Mouse (Mus musculus): ENCODE results near the gene Zbtb25. TPM values are rescaled to one million over a fixed set of nuclear protein-coding genes. Genes with fewer than 3 reads are reported as not detected.

Gene Zbtb25
- polyA plus RNA-seq, 1 experiment from 2014 or later: 17.5 TPM

GRCm38 (mm10) chr12:76311227-76311626 lies 58.2 kb downstream of the Zbtb25 start:
- H3K27ac ChIP-seq (ENCODE audit: low read depth, low read length): no peak overlapping the region
- ATAC-seq (ENCODE audit: insufficient read depth, low FRiP score, low TSS enrichment) (no peak), DNase-seq (ENCODE audit: low spot score) (no peak)
- H3K4me1 ChIP-seq (ENCODE audit: control insufficient read depth, insufficient read depth, low read length): no peaks in the 10 kb centered on the region
- H3K9ac ChIP-seq (ENCODE audit: low read length): no peak overlapping the region
- H3K4me3 ChIP-seq (ENCODE audit: low read depth, low read length): no peak overlapping the region
- H3K27me3 ChIP-seq (ENCODE audit: control insufficient read depth, insufficient read depth, low read length): no peaks in the 10 kb centered on the region
- no peaks in the 10 kb centered on the region for H3K9me3 ChIP-seq (ENCODE audit: control insufficient read depth, low read length)
- 0 out of 2 replicates have a peak, but pooled peaks cover 2% of the 10 kb centered on the region for H3K36me3 ChIP-seq (ENCODE audit: control insufficient read depth, insufficient read depth, low read length)
- H3K4me2 ChIP-seq (ENCODE audit: low read depth): no peak overlapping the region
- 95% methylated on average over 9 of the region's 9 CpGs for WGBS

GRCm38 (mm10) chr12:76310633-76311032 lies 58.8 kb downstream of the Zbtb25 start:
- Histone ChIP-seq H3K27ac (ENCODE audit: low read depth, low read length) (no peak overlapping the region), H3K27me3 (ENCODE audit: control insufficient read depth, insufficient read depth, low read length) (no peaks in the 10 kb centered on the region), H3K9me3 (ENCODE audit: control insufficient read depth, low read length) (no peaks in the 10 kb centered on the region), H3K4me2 (ENCODE audit: low read depth) (no peak overlapping the region), H3K9ac (ENCODE audit: low read length) (no peak overlapping the region), H3K4me3 (ENCODE audit: low read depth, low read length) (no peak overlapping the region), H3K4me1 (ENCODE audit: control insufficient read depth, insufficient read depth, low read length) (no peaks in the 10 kb centered on the region), H3K36me3 (ENCODE audit: control insufficient read depth, insufficient read depth, low read length) (0 out of 2 replicates have a peak, but pooled peaks cover 2% of the 10 kb centered on the region)
- DNase-seq (ENCODE audit: low spot score) (no peak), ATAC-seq (ENCODE audit: insufficient read depth, low FRiP score, low TSS enrichment) (no peak)
- 64% methylated on average over 6 of the region's 6 CpGs for WGBS

GRCm38 (mm10) chr12:76310007-76310406 lies 59.4 kb downstream of the Zbtb25 start:
- H3K4me1 ChIP-seq (ENCODE audit: control insufficient read depth, insufficient read depth, low read length): no peaks in the 10 kb centered on the region
- 89% methylated on average over 6 of the region's 6 CpGs for WGBS
- no peaks in the 10 kb centered on the region for H3K9me3 ChIP-seq (ENCODE audit: control insufficient read depth, low read length)
- DNase-seq (ENCODE audit: low spot score): no peak
- H3K27me3 ChIP-seq (ENCODE audit: control insufficient read depth, insufficient read depth, low read length): no peaks in the 10 kb centered on the region
- H3K27ac ChIP-seq (ENCODE audit: low read depth, low read length): no peak overlapping the region
- H3K9ac ChIP-seq (ENCODE audit: low read length): no peak overlapping the region
- no peak overlapping the region for H3K4me3 ChIP-seq (ENCODE audit: low read depth, low read length)
- H3K4me2 ChIP-seq (ENCODE audit: low read depth): no peak overlapping the region
- ATAC-seq (ENCODE audit: insufficient read depth, low FRiP score, low TSS enrichment): no peak
- H3K36me3 ChIP-seq (ENCODE audit: control insufficient read depth, insufficient read depth, low read length): 0 out of 2 replicates have a peak, but pooled peaks cover 2% of the 10 kb centered on the region

- DNase-seq (ENCODE audit: low spot score) (no peak), ATAC-seq (ENCODE audit: insufficient read depth, low FRiP score, low TSS enrichment) (no peak)
- Histone ChIP-seq H3K27me3 (ENCODE audit: control insufficient read depth, insufficient read depth, low read length) (no peaks in the 10 kb centered on the region), H3K4me3 (ENCODE audit: low read depth, low read length) (no peak overlapping the region), H3K27ac (ENCODE audit: low read depth, low read length) (no peak overlapping the region), H3K36me3 (ENCODE audit: control insufficient read depth, insufficient read depth, low read length) (0 out of 2 replicates have a peak, but pooled peaks cover 2% of the 10 kb centered on the region), H3K4me1 (ENCODE audit: control insufficient read depth, insufficient read depth, low read length) (no peaks in the 10 kb centered on the region), H3K9ac (ENCODE audit: low read length) (no peak overlapping the region), H3K9me3 (ENCODE audit: control insufficient read depth, low read length) (no peaks in the 10 kb centered on the region), H3K4me2 (ENCODE audit: low read depth) (no peak overlapping the region)
- WGBS: 84% methylated on average over 5 of the region's 5 CpGs
Observed at GRCm38 (mm10) chr12:76308436-76308835, 61.0 kb downstream of the Zbtb25 start.

- no peak overlapping the region for H3K4me3 ChIP-seq (ENCODE audit: low read depth, low read length)
- DNase-seq (ENCODE audit: low spot score): peak; percentile 21
- H3K36me3 ChIP-seq (ENCODE audit: control insufficient read depth, insufficient read depth, low read length): 0 out of 2 replicates have a peak, but pooled peaks cover 2% of the 10 kb centered on the region
- H3K4me2 ChIP-seq (ENCODE audit: low read depth): no peak overlapping the region
- H3K9me3 ChIP-seq (ENCODE audit: control insufficient read depth, low read length): no peaks in the 10 kb centered on the region
- ATAC-seq (ENCODE audit: insufficient read depth, low FRiP score, low TSS enrichment): no peak
- 49% methylated on average over 9 of the region's 9 CpGs for WGBS
- H3K4me1 ChIP-seq (ENCODE audit: control insufficient read depth, insufficient read depth, low read length): no peaks in the 10 kb centered on the region
- H3K27me3 ChIP-seq (ENCODE audit: control insufficient read depth, insufficient read depth, low read length): no peaks in the 10 kb centered on the region
- H3K9ac ChIP-seq (ENCODE audit: low read length): no peak overlapping the region
- H3K27ac ChIP-seq (ENCODE audit: low read depth, low read length): no peak overlapping the region
Observed at GRCm38 (mm10) chr12:76307964-76308363, 61.4 kb downstream of the Zbtb25 start.

- no peak for ATAC-seq (ENCODE audit: insufficient read depth, low FRiP score, low TSS enrichment)
- no peak for DNase-seq (ENCODE audit: low spot score)
- no peak overlapping the region for H3K27ac ChIP-seq (ENCODE audit: low read depth, low read length)
Observed at GRCm38 (mm10) chr12:76306852-76307561, 62.4 kb downstream of the Zbtb25 start.

GRCm38 (mm10) chr12:76305107-76305506 lies 64.3 kb downstream of the Zbtb25 start:
- Histone ChIP-seq H3K27ac (ENCODE audit: low read depth, low read length) (no peak overlapping the region), H3K4me1 (ENCODE audit: control insufficient read depth, insufficient read depth, low read length) (no peaks in the 10 kb centered on the region), H3K27me3 (ENCODE audit: control insufficient read depth, insufficient read depth, low read length) (no peaks in the 10 kb centered on the region), H3K9me3 (ENCODE audit: control insufficient read depth, low read length) (no peaks in the 10 kb centered on the region), H3K4me2 (ENCODE audit: low read depth) (no peak overlapping the region), H3K9ac (ENCODE audit: low read length) (no peak overlapping the region), H3K4me3 (ENCODE audit: low read depth, low read length) (no peak overlapping the region), H3K36me3 (ENCODE audit: control insufficient read depth, insufficient read depth, low read length) (no peaks in the 10 kb centered on the region)
- DNase-seq (ENCODE audit: low spot score) (no peak), ATAC-seq (ENCODE audit: insufficient read depth, low FRiP score, low TSS enrichment) (no peak)
- WGBS: 92% methylated on average over 8 of the region's 8 CpGs

More at GRCm38 (mm10) chr12:76306852-76307561, 62.4 kb downstream of the Zbtb25 start:
- H3K4me3 ChIP-seq (ENCODE audit: low read depth, low read length): no peak overlapping the region
- 86% methylated on average over 9 of the region's 9 CpGs for WGBS
- H3K4me1 ChIP-seq (ENCODE audit: control insufficient read depth, insufficient read depth, low read length): no peaks in the 10 kb centered on the region
- no peaks in the 10 kb centered on the region for H3K27me3 ChIP-seq (ENCODE audit: control insufficient read depth, insufficient read depth, low read length)
- no peaks in the 10 kb centered on the region for H3K36me3 ChIP-seq (ENCODE audit: control insufficient read depth, insufficient read depth, low read length)
- H3K4me2 ChIP-seq (ENCODE audit: low read depth): no peak overlapping the region
- no peaks in the 10 kb centered on the region for H3K9me3 ChIP-seq (ENCODE audit: control insufficient read depth, low read length)
- no peak overlapping the region for H3K9ac ChIP-seq (ENCODE audit: low read length)

- DNase-seq (ENCODE audit: low spot score): no peak
- Histone ChIP-seq H3K4me2 (ENCODE audit: low read depth) (no peak overlapping the region), H3K4me3 (ENCODE audit: low read depth, low read length) (no peak overlapping the region), H3K27ac (ENCODE audit: low read depth, low read length) (no peak overlapping the region), H3K27me3 (ENCODE audit: control insufficient read depth, insufficient read depth, low read length) (no peaks in the 10 kb centered on the region), H3K36me3 (ENCODE audit: control insufficient read depth, insufficient read depth, low read length) (no peaks in the 10 kb centered on the region), H3K9ac (ENCODE audit: low read length) (no peak overlapping the region), H3K4me1 (ENCODE audit: control insufficient read depth, insufficient read depth, low read length) (no peaks in the 10 kb centered on the region), H3K9me3 (ENCODE audit: control insufficient read depth, low read length) (no peaks in the 10 kb centered on the region)
- ATAC-seq (ENCODE audit: insufficient read depth, low FRiP score, low TSS enrichment): no peak
- WGBS: 95% methylated on average over 4 of the region's 4 CpGs
Observed at GRCm38 (mm10) chr12:76304199-76304598, 65.2 kb downstream of the Zbtb25 start.

GRCm38 (mm10) chr12:76303474-76303873 lies 65.9 kb downstream of the Zbtb25 start:
- Histone ChIP-seq H3K27ac (ENCODE audit: low read depth, low read length) (no peak overlapping the region), H3K36me3 (ENCODE audit: control insufficient read depth, insufficient read depth, low read length) (0 out of 2 replicates have a peak, but pooled peaks cover 2% of the 10 kb centered on the region), H3K4me3 (ENCODE audit: low read depth, low read length) (no peak overlapping the region), H3K4me1 (ENCODE audit: control insufficient read depth, insufficient read depth, low read length) (no peaks in the 10 kb centered on the region), H3K27me3 (ENCODE audit: control insufficient read depth, insufficient read depth, low read length) (no peaks in the 10 kb centered on the region), H3K9me3 (ENCODE audit: control insufficient read depth, low read length) (no peaks in the 10 kb centered on the region), H3K4me2 (ENCODE audit: low read depth) (no peak overlapping the region), H3K9ac (ENCODE audit: low read length) (no peak overlapping the region)
- ATAC-seq (ENCODE audit: insufficient read depth, low FRiP score, low TSS enrichment) (no peak), DNase-seq (ENCODE audit: low spot score) (no peak)
- 97% methylated on average over 11 of the region's 11 CpGs for WGBS
